Comparison of ENCODE assay signal across 21 mouse cellular contexts in genomic region chr7:34216474-34216873, GRCm38 (mm10). TPM values are rescaled to one million over a fixed set of nuclear protein-coding genes. Genes with fewer than 3 reads are reported as not detected.
"Had no signal": no experiment of that assay in that cellular context is flagged by ENCODE, and none has a peak within 500 bp of the region (broad histone marks: within the 10 kb centered on the region; RNA-seq: fewer than 3 reads in every experiment).

No protein-coding gene starts in this region.

- ATAC-seq: liver, embryonic 12.5 days; midbrain, embryonic 13.5 days; midbrain, embryonic 15.5 days had no signal

- DNase-seq: lung, adult 18-20 months; lung, embryonic 14.5 days; lung, postnatal 10 days; right cerebral cortex, postnatal 14 days; spleen, adult 18-20 months; thymus, adult 18-20 months; thymus, postnatal 14 days; thymus, postnatal 4 days had no signal

- H3K4me1 ChIP-seq: midbrain, embryonic 10.5 days; midbrain, embryonic 13.5 days; midbrain, embryonic 15.5 days; neural tube, embryonic 12.5 days had no signal

- H3K9me3 ChIP-seq: liver, embryonic 12.5 days; midbrain, embryonic 10.5 days; midbrain, embryonic 13.5 days; midbrain, embryonic 15.5 days; neural tube, embryonic 12.5 days had no signal

- H3K4me3 ChIP-seq: liver, embryonic 12.5 days; midbrain, embryonic 10.5 days; midbrain, embryonic 13.5 days; midbrain, embryonic 15.5 days; neural tube, embryonic 12.5 days had no signal

- H3K27me3 ChIP-seq: liver, embryonic 12.5 days; midbrain, embryonic 13.5 days; midbrain, embryonic 15.5 days; neural tube, embryonic 12.5 days had no signal

- H3K27ac ChIP-seq: liver, embryonic 12.5 days; liver, embryonic 14.5 days; midbrain, embryonic 10.5 days; midbrain, embryonic 13.5 days; midbrain, embryonic 15.5 days; neural tube, embryonic 12.5 days had no signal

RNA-seq across cellular contexts. Expression of gene Gm6096, which starts 34.4 kb away (rescaled TPM):
- total RNA-seq: megakaryocyte-erythroid progenitor cell, adult 5-6 weeks; neutrophil, adult 5-6 weeks had no signal
- polyA plus RNA-seq: liver, embryonic 12.5 days; lung, embryonic 16.5 days; midbrain, embryonic 10.5 days; midbrain, embryonic 15.5 days; neural tube, embryonic 12.5 days; neural tube, embryonic 14.5 days; stomach, embryonic 16.5 days; thymus, postnatal 0 days; urinary bladder, adult 2 months had no signal
